Mouse (Mus musculus): ENCODE measurements around the gene Ttl. TPM values are rescaled to one million over a fixed set of nuclear protein-coding genes. Genes with fewer than 3 reads are reported as not detected.

Ttl gene
- 19.1 TPM for polyA plus RNA-seq (2014; fragmentation: Illumina TruSeq; extraction: RNeasy Lipid Tissue Mini Kit (QIAGEN cat#74804))

DNA sequence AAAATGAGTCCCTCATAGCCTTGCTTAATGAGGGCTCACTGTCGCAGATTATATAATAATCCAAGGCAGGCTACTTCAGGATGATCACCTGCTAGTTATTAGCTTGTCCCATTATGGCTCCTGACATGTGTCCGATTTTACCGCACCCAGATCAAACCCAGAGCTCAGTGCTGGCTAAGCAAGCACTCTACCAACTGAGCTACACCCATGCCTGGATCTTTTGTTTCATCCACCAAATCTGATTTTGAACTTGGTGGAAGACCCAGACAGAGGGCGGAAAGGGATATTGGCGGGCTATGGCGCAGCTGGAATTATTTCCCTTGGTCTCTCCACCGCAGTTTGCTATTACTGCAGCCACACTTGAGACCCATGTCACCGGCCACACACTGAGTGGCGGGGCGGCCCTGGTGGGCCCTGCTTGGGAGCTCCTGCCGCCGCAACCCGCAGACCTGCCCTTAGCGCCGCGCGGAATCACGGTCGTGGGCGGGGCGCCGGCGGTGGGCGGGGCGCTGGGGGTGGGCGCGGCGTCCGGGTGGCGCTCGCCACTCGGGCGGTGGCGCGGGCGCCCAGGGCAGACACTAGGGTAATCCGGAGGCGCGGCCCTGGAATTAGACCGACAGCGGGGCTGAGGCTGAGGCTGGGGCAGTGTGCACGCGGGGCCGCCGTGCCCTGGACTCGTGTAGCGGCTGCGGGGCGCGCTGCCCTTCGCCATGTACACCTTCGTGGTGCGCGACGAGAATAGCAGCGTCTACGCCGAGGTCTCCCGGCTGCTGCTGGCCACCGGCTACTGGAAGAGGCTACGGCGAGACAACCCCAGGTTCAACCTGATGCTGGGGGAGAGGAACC lies at the start of gene Ttl:
Gene Ttl (plus strand): TSS at position 506 of the 846 bp plus-strand sequence.

DNA sequence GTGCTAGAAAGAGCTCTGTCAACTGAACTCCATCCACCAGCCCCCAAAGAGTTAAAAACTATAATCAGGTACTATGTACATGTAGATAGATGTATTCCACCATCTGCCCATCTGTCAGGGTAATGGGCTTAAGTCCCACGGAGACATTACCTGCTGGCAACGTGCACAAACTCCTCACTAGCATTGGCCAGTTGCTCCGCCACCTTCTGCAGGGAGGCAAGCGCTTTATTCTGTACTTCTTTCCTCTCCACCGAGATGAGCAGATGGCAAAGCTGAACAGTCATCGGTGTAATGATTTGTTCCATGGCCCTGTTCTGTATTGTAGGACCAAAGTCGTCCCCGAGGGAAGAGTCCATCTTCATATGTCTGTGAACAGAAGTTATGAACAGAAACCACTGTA lies 17.9 kb upstream of the Ttl start, which contains the start of gene Vinac1:
Gene Vinac1 (minus strand): TSS at position 362 of the 400 bp plus-strand sequence.

DNA sequence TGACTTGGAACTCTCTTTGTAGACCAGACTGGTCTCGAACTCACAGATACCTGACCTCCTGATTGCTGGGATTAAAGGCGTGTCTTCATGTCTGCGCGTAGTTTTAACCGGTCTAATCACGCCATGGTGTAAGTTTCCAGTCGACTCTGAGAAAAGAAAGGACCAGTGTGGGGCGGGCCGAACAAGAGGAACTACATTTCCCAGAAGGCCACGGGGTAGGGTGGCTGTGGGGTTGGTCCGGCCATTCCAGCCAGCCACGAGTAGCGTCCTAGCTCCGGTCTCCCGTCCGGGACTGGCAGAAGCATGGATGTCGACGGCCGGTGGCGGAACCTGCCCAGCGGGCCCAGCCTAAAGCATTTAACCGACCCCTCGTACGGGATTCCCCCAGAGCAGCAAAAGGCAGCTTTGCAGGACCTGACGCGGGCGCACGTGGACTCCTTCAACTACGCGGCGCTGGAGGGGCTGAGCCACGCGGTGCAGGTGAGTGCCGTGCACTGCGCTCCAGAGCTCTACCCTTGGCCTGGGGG lies 35.1 kb downstream of the Ttl start, which contains the start of gene Polr1b:
Gene Polr1b (plus strand): TSS at position 212 of the 527 bp plus-strand sequence.

DNA sequence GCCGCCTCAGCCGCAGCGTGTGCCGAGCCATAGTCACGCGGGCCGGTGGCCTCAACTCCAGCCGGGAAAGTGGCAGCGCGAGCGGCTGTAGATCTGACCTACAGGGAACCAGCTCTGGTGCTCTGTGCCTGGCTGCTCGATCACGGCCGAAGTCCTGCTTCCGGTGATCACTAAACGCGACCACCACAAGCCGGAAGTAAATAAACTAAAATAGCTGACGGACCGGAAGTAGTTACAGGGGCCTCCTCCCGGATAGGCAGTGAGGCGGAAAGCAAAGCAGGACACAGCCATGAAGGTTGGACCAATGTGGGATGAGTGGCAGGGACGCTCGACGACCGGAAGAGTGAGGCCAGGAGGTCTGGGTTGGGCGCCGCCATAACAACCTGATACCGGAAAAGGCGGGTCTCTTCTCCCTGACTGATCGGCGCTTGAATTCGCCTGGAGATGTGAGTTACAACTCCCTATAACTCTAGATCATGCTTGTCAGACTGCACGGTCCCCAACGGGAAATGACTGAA lies 63.7 kb downstream of the Ttl start, which contains the start of gene Chchd5:
Gene Chchd5 (plus strand): TSS at position 289 of the 518 bp plus-strand sequence.

Other genes starting within 250 kb of the Ttl start
- gene Tmem87b, start 247.8 kb upstream of the Ttl start, polyA plus RNA-seq (2014; fragmentation: Illumina TruSeq; extraction: RNeasy Lipid Tissue Mini Kit (QIAGEN cat#74804)) = 82.8 TPM
- gene Fbln7, start 203.0 kb upstream of the Ttl start, polyA plus RNA-seq (2014; fragmentation: Illumina TruSeq; extraction: RNeasy Lipid Tissue Mini Kit (QIAGEN cat#74804)) = 4.8 TPM
- 9.5 TPM for gene Zc3h8, start 121.9 kb upstream of the Ttl start, polyA plus RNA-seq (2014; fragmentation: Illumina TruSeq; extraction: RNeasy Lipid Tissue Mini Kit (QIAGEN cat#74804))
- gene Zc3h6, start 98.5 kb upstream of the Ttl start, polyA plus RNA-seq (2014; fragmentation: Illumina TruSeq; extraction: RNeasy Lipid Tissue Mini Kit (QIAGEN cat#74804)) = 23.4 TPM
- 10.6 TPM for gene Gm10762, start 98.2 kb upstream of the Ttl start, polyA plus RNA-seq (2014; fragmentation: Illumina TruSeq; extraction: RNeasy Lipid Tissue Mini Kit (QIAGEN cat#74804))
- not detected for gene Vinac1, start 17.8 kb upstream of the Ttl start, polyA plus RNA-seq (2014; fragmentation: Illumina TruSeq; extraction: RNeasy Lipid Tissue Mini Kit (QIAGEN cat#74804))
- gene Polr1b, start 35.1 kb downstream of the Ttl start, polyA plus RNA-seq (2014; fragmentation: Illumina TruSeq; extraction: RNeasy Lipid Tissue Mini Kit (QIAGEN cat#74804)) = 7.6 TPM
- gene Chchd5, start 63.8 kb downstream of the Ttl start, polyA plus RNA-seq (2014; fragmentation: Illumina TruSeq; extraction: RNeasy Lipid Tissue Mini Kit (QIAGEN cat#74804)) = 5.7 TPM
- 31.1 TPM for gene Slc20a1, start 132.8 kb downstream of the Ttl start, polyA plus RNA-seq (2014; fragmentation: Illumina TruSeq; extraction: RNeasy Lipid Tissue Mini Kit (QIAGEN cat#74804))
- gene Ckap2l, start 231.3 kb downstream of the Ttl start, polyA plus RNA-seq (2014; fragmentation: Illumina TruSeq; extraction: RNeasy Lipid Tissue Mini Kit (QIAGEN cat#74804)) = 35.1 TPM
- 2.3 TPM for gene Il1a, start 244.0 kb downstream of the Ttl start, polyA plus RNA-seq (2014; fragmentation: Illumina TruSeq; extraction: RNeasy Lipid Tissue Mini Kit (QIAGEN cat#74804))

Measured in ovary, adult 10 weeks (tissue).